Mouse (Mus musculus) limb, embryonic 12.5 days (tissue): Measurements from ENCODE around the gene Tcl1b1. TPM values are rescaled to one million over a fixed set of nuclear protein-coding genes. Genes with fewer than 3 reads are reported as not detected.
"Not testable (repeated sequence)": the region's sequence is repeated elsewhere in the genome, so short reads cannot be mapped to it uniquely, and the experiment has no call there.

Source experiments
- ATAC-seq: fragments of 200-750 bp; cut with Nextera tagmentation; 2 replicates; pipeline ENCODE4 v1.8.0; 2017; ENCODE audit warnings: low read depth, moderate TSS enrichment; ENCODE audit not compliant: insufficient number of reproducible peaks, insufficient read depth, low FRiP score, low TSS enrichment
- H3K27ac ChIP-seq: fragments of 300-500 bp; sonication (generic); 2 replicates; pipeline ENCODE4 v1.5.1; 2016; ENCODE audit warnings: mild to moderate bottlenecking, moderate library complexity
- H3K27me3 ChIP-seq: fragments of 300-500 bp; sonication (generic); 2 replicates; pipeline ENCODE4 v1.6.1; 2016; ENCODE audit warnings: mild to moderate bottlenecking, moderate library complexity
- H3K36me3 ChIP-seq: fragments of 300-500 bp; sonication (generic); 2 replicates; pipeline ENCODE4 v1.6.1; 2016; ENCODE audit warnings: mild to moderate bottlenecking, moderate library complexity
- H3K4me1 ChIP-seq: fragments of 300-500 bp; sonication (generic); replicated peaks from 2 replicates; pipeline ENCODE4 v1.6.1; 2016
- H3K4me2 ChIP-seq: fragments of 300-500 bp; sonication (generic); 2 replicates; pipeline ENCODE4 v1.6.1; 2016; ENCODE audit warnings: mild to moderate bottlenecking, moderate library complexity
- H3K4me3 ChIP-seq: fragments of 300-500 bp; sonication (generic); replicated peaks from 2 replicates; pipeline ENCODE4 v1.5.1; 2016; ENCODE audit warnings: mild to moderate bottlenecking
- H3K9ac ChIP-seq: fragments of 300-500 bp; sonication (generic); replicated peaks from 2 replicates; pipeline ENCODE4 v1.6.1; 2016; ENCODE audit warnings: mild to moderate bottlenecking, moderate library complexity
- H3K9me3 ChIP-seq: fragments of 300-500 bp; sonication (generic); 2 replicates; pipeline ENCODE4 v1.6.1; 2016; ENCODE audit warnings: mild to moderate bottlenecking, moderate library complexity
- WGBS: fragments of 180-500 bp; shearing (Covaris S2); methylation state at CpG from one replicate; pipeline ENCODE4 v1.1.7; 2016; 5-methylcytosine and 5-hydroxymethylcytosine counted together
- polyA plus RNA-seq: library from polyadenylated mRNA; unstranded; fragments of >200 nt; fragmentation: Nextera tagmentation; extraction: Ambion mirVana; gene quantifications from 2 replicates; pipeline ENCODE4 v1.2.1, GENCODE M21; 2016

The Tcl1b1 gene
- polyA plus RNA-seq, 1 experiment from 2014 or later, result not detected

- H3K4me2 ChIP-seq, ATAC-seq, H3K27ac ChIP-seq, H3K9me3 ChIP-seq, H3K27me3 ChIP-seq, H3K4me3 ChIP-seq, H3K4me1 ChIP-seq, H3K9ac ChIP-seq, H3K36me3 ChIP-seq: not testable (repeated sequence)
- 40% methylated on average over 1 of the region's 1 CpGs for WGBS
Measured at GRCm38 (mm10) chr12:105144928-105145327, 14.6 kb upstream of the Tcl1b1 start.

- no peak within 1 kb of the TSS for H3K4me2 ChIP-seq
Measured at GRCm38 (mm10) chr12:105145714-105146113, 13.8 kb upstream of the Tcl1b1 start, which contains the start of gene Tcl1b2. Tcl1b2 (plus strand) TSS chr12:105146014.

GRCm38 (mm10) chr12:105155286-105155685 lies 4.2 kb upstream of the Tcl1b1 start:
- not testable (repeated sequence) for H3K27ac ChIP-seq, H3K9ac ChIP-seq, H3K27me3 ChIP-seq, H3K36me3 ChIP-seq, H3K4me1 ChIP-seq, ATAC-seq, H3K4me3 ChIP-seq, H3K4me2 ChIP-seq, H3K9me3 ChIP-seq
- 80% methylated on average over 4 of the region's 4 CpGs for WGBS

More at GRCm38 (mm10) chr12:105145714-105146113, 13.8 kb upstream of the Tcl1b1 start, which contains the start of gene Tcl1b2:
- ATAC-seq, result no peak
- no peaks in the 10 kb centered on the region for H3K36me3 ChIP-seq
- H3K9ac ChIP-seq, result no peak within 1 kb of the TSS
- WGBS, result 82% methylated on average over 3 of the region's 3 CpGs
- no peaks in the 10 kb centered on the region for H3K4me1 ChIP-seq
- H3K27ac ChIP-seq, result no peak within 1 kb of the TSS
- no peak within 1 kb of the TSS for H3K4me3 ChIP-seq
- H3K9me3 ChIP-seq, result no peaks in the 10 kb centered on the region
- no peaks in the 10 kb centered on the region for H3K27me3 ChIP-seq

GRCm38 (mm10) chr12:105158842-105159241 lies 648 bp upstream of the Tcl1b1 start:
- Histone ChIP-seq H3K9ac (no peak overlapping the region), H3K9me3 (no peaks in the 10 kb centered on the region), H3K4me3 (no peak overlapping the region), H3K4me1 (no peaks in the 10 kb centered on the region), H3K36me3 (no peaks in the 10 kb centered on the region), H3K4me2 (no peak overlapping the region), H3K27ac (no peak overlapping the region), H3K27me3 (no peaks in the 10 kb centered on the region)
- ATAC-seq, result no peak
- 79% methylated on average over 6 of the region's 6 CpGs for WGBS

GRCm38 (mm10) chr12:105166734-105167133 lies 7.2 kb downstream of the Tcl1b1 start:
- Histone ChIP-seq H3K4me1 (no peaks in the 10 kb centered on the region), H3K36me3 (no peaks in the 10 kb centered on the region), H3K9ac (no peak overlapping the region), H3K4me3 (no peak overlapping the region), H3K27ac (no peak overlapping the region), H3K9me3 (no peaks in the 10 kb centered on the region), H3K4me2 (no peak overlapping the region), H3K27me3 (no peaks in the 10 kb centered on the region)
- 65% methylated on average over 3 of the region's 3 CpGs for WGBS
- ATAC-seq, result no peak

- H3K9me3 ChIP-seq, result no peaks in the 10 kb centered on the region
- H3K4me3 ChIP-seq, result no peak overlapping the region
- H3K27me3 ChIP-seq, result no peaks in the 10 kb centered on the region
- H3K4me1 ChIP-seq, result no peaks in the 10 kb centered on the region
- no peak for ATAC-seq
- no peaks in the 10 kb centered on the region for H3K36me3 ChIP-seq
- H3K27ac ChIP-seq, result no peak overlapping the region
- no peak overlapping the region for H3K9ac ChIP-seq
- WGBS, result 70% methylated on average over 2 of the region's 2 CpGs
- no peak overlapping the region for H3K4me2 ChIP-seq
Measured at GRCm38 (mm10) chr12:105173366-105173765, 13.9 kb downstream of the Tcl1b1 start.

- H3K9ac ChIP-seq, H3K36me3 ChIP-seq, ATAC-seq, H3K27me3 ChIP-seq, H3K4me2 ChIP-seq, H3K4me1 ChIP-seq, H3K4me3 ChIP-seq, H3K9me3 ChIP-seq, H3K27ac ChIP-seq: not testable (repeated sequence)
- WGBS, result 30% methylated on average over 2 of the region's 2 CpGs
Measured at GRCm38 (mm10) chr12:105174318-105174717, 14.8 kb downstream of the Tcl1b1 start.

- ATAC-seq, H3K9me3 ChIP-seq, H3K9ac ChIP-seq, H3K27ac ChIP-seq, H3K4me3 ChIP-seq, H3K36me3 ChIP-seq, H3K4me2 ChIP-seq, H3K27me3 ChIP-seq, H3K4me1 ChIP-seq: not testable (repeated sequence)
- WGBS, result 58% methylated on average over 3 of the region's 3 CpGs
Measured at GRCm38 (mm10) chr12:105176044-105176443, 16.6 kb downstream of the Tcl1b1 start, which contains the start of gene Tcl1b5. Tcl1b5 (plus strand) TSS chr12:105176344.

GRCm38 (mm10) chr12:105181040-105181644 lies 21.7 kb downstream of the Tcl1b1 start:
- H3K4me2 ChIP-seq, H3K27ac ChIP-seq, H3K4me1 ChIP-seq, H3K9ac ChIP-seq, H3K4me3 ChIP-seq, H3K27me3 ChIP-seq, ATAC-seq, H3K36me3 ChIP-seq, H3K9me3 ChIP-seq: not testable (repeated sequence)
- 74% methylated on average over 4 of the region's 4 CpGs for WGBS

- H3K27ac ChIP-seq, H3K27me3 ChIP-seq, H3K36me3 ChIP-seq, H3K4me1 ChIP-seq, H3K4me3 ChIP-seq, H3K4me2 ChIP-seq, H3K9me3 ChIP-seq, H3K9ac ChIP-seq, ATAC-seq: not testable (repeated sequence)
- WGBS, result 48% methylated on average over 2 of the region's 2 CpGs
Measured at GRCm38 (mm10) chr12:105188980-105189379, 29.5 kb downstream of the Tcl1b1 start.

GRCm38 (mm10) chr12:105190743-105191142 lies 31.3 kb downstream of the Tcl1b1 start, which contains the start of gene Tcl1b3:
Tcl1b3 (plus strand) TSS chr12:105191043.
- not testable (repeated sequence) for H3K9ac ChIP-seq, H3K4me2 ChIP-seq, H3K27me3 ChIP-seq, H3K27ac ChIP-seq, H3K4me1 ChIP-seq, H3K4me3 ChIP-seq, H3K9me3 ChIP-seq, H3K36me3 ChIP-seq, ATAC-seq
- WGBS, result 91% methylated on average over 6 of the region's 6 CpGs
